Mouse (Mus musculus) G1E (cell line): ENCODE data around the gene Ssr2. TPM values are rescaled to one million over a fixed set of nuclear protein-coding genes. Genes with fewer than 3 reads are reported as not detected.

Source experiments
- ATAC-seq: 2 replicates; pipeline ENCODE4 v1.8.0; 2016; ENCODE audit warnings: mild to moderate bottlenecking; ENCODE audit not compliant: insufficient number of reproducible peaks, poor library complexity, low FRiP score, severe bottlenecking; ENCODE audit errors: extremely low read depth
- DNase-seq: peaks from one replicate; pipeline ENCODE4 v3.0.0; 2012; ENCODE audit warnings: low spot score
- H3K27me3 ChIP-seq: 2 replicates; pipeline ENCODE4 v1.6.1; 2012; ENCODE audit warnings: mild to moderate bottlenecking, low read length, inconsistent platforms; ENCODE audit not compliant: insufficient read depth
- H3K36me3 ChIP-seq: replicated peaks from 2 replicates; pipeline ENCODE3; 2012; ENCODE audit warnings: mild to moderate bottlenecking, inconsistent platforms
- H3K4me1 ChIP-seq: 2 replicates; pipeline ENCODE4 v1.6.1; 2012; ENCODE audit warnings: low read depth, low read length, inconsistent platforms, mixed read lengths; ENCODE audit not compliant: insufficient read depth
- H3K4me3 ChIP-seq: 2 replicates; pipeline ENCODE4 v1.5.1; 2012; ENCODE audit warnings: low read depth, mild to moderate bottlenecking, inconsistent platforms, low read length, moderate library complexity, mixed read lengths
- H3K9me3 ChIP-seq: replicated peaks from 2 replicates; pipeline ENCODE4 v1.6.1; 2012; ENCODE audit warnings: inconsistent platforms
- CTCF ChIP-seq: IDR thresholded peaks from 2 replicates; pipeline ENCODE4 v1.5.1; 2012; ENCODE audit warnings: low read depth, low read length, inconsistent platforms, mixed read lengths
- GATA1 ChIP-seq: IDR thresholded peaks from 2 replicates; pipeline ENCODE4 v1.6.1; 2012; ENCODE audit warnings: borderline replicate concordance, low read length, inconsistent platforms, mixed read lengths
- GATA2 ChIP-seq: IDR thresholded peaks from 2 replicates; pipeline ENCODE4 v1.6.1; 2012; ENCODE audit warnings: low read depth, low read length, inconsistent platforms, borderline replicate concordance
- POLR2AphosphoS5 ChIP-seq: IDR thresholded peaks from 2 replicates; pipeline ENCODE4 v1.6.1; 2012; ENCODE audit warnings: low read depth, low read length, inconsistent platforms; ENCODE audit not compliant: insufficient replicate concordance
- TAL1 ChIP-seq: conservative IDR thresholded peaks from 2 replicates; pipeline ENCODE4 v1.6.1; 2012; ENCODE audit warnings: low read depth, low read length, inconsistent platforms, mixed read lengths
- polyA plus RNA-seq: library from polyadenylated mRNA; stranded (reverse); fragments of >175 nt; gene quantifications from 2 replicates; pipeline ENCODE4 v1.2.3, GENCODE M21; 2012
- total RNA-seq, 2 experiments: library from RNA; stranded (forward) in 1 of 2; stranded (reverse) in 1 of 2; fragments of 200-1000 nt in 1 of 2; fragments of >200 nt in 1 of 2; fragmentation: Nextera tagmentation in 1 of 2; gene quantifications; 2 replicates each; pipeline ENCODE4 v1.2.3; 2014 to 2017

Gene Ssr2
- total and polyA plus RNA-seq, 3 experiments = 134 to 289 (median 280) TPM

DNA sequence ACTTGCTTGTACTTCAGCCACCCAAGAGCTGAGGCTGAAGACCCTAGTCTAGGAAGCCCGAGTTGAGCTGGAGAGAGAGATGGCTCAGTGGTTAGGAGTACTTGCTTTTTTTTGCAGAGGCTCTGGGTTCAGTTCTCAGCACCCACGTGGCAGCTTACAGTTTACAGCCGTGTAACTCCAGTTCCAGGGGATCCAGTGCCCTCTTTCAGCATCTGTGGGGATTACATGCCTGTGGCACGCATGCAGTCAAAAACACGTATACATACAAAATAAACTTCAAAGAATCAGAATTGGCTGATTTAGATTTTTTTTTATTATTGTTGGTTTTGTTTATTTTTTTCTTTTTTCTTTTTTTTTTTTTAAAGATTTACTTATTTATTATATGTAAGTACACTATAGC is 61.5 kb downstream of the Ssr2 start:
- Histone ChIP-seq H3K4me3 (no peak overlapping the region), H3K36me3 (peaks cover 93% of the 10 kb centered on the region), H3K27me3 (no peaks in the 10 kb centered on the region), H3K4me1 (0 out of 2 replicates have a peak, but pooled peaks cover under 1% of the 10 kb centered on the region), H3K9me3 (no peaks in the 10 kb centered on the region)
- DNase-seq = no peak
- ATAC-seq = no peak
- TF ChIP-seq POLR2AphosphoS5 = no peak
- TF ChIP-seq TAL1 = no peak
- no peak for TF ChIP-seq CTCF
- TF ChIP-seq GATA2 = no peak
- TF ChIP-seq GATA1 = no peak

Other genes with a start within 250 kb of the Ssr2 start
- gene Tmem79, start 239.7 kb upstream of the Ssr2 start, total RNA-seq (2014; fragmentation: Nextera tagmentation) = 3.8 and 8.1 TPM in 2 replicates
- gene Tmem79, start 239.7 kb upstream of the Ssr2 start, total RNA-seq (2017) = 1.1 and 1.6 TPM in 2 replicates
- 1.3 and 2.7 TPM in 2 replicates for gene Tmem79, start 239.7 kb upstream of the Ssr2 start, polyA plus RNA-seq
- gene Smg5, start 239.6 kb upstream of the Ssr2 start, total RNA-seq (2014; fragmentation: Nextera tagmentation) = 47.5 and 59.3 TPM in 2 replicates
- 53.9 and 57.6 TPM in 2 replicates for gene Smg5, start 239.6 kb upstream of the Ssr2 start, total RNA-seq (2017)
- gene Smg5, start 239.6 kb upstream of the Ssr2 start, polyA plus RNA-seq = 56.8 and 78.5 TPM in 2 replicates
- gene Paqr6, start 211.3 kb upstream of the Ssr2 start, total RNA-seq (2014; fragmentation: Nextera tagmentation) = not detected in 2 replicates
- gene Paqr6, start 211.3 kb upstream of the Ssr2 start, total RNA-seq (2017) = 0.12 and 0.38 TPM in 2 replicates
- not detected in 2 replicates for gene Paqr6, start 211.3 kb upstream of the Ssr2 start, polyA plus RNA-seq
- gene Bglap3, start 203.1 kb upstream of the Ssr2 start, total RNA-seq (2014; fragmentation: Nextera tagmentation) = not detected in 2 replicates
- gene Bglap3, start 203.1 kb upstream of the Ssr2 start, total RNA-seq (2017) = 0.16 and 0.17 TPM in 2 replicates
- gene Bglap3, start 203.1 kb upstream of the Ssr2 start, polyA plus RNA-seq = not detected in 2 replicates
- gene Bglap2, start 197.2 kb upstream of the Ssr2 start, total RNA-seq (2014; fragmentation: Nextera tagmentation) = not detected in 2 replicates
- gene Bglap2, start 197.2 kb upstream of the Ssr2 start, total RNA-seq (2017) = not detected in 2 replicates
- not detected in 2 replicates for gene Bglap2, start 197.2 kb upstream of the Ssr2 start, polyA plus RNA-seq
- not detected in 2 replicates for gene Bglap, start 191.4 kb upstream of the Ssr2 start, total RNA-seq (2014; fragmentation: Nextera tagmentation)
- not detected in 2 replicates for gene Bglap, start 191.4 kb upstream of the Ssr2 start, total RNA-seq (2017)
- not detected in 2 replicates for gene Bglap, start 191.4 kb upstream of the Ssr2 start, polyA plus RNA-seq
- 273 and 301 TPM in 2 replicates for gene Pmf1, start 165.5 kb upstream of the Ssr2 start, total RNA-seq (2014; fragmentation: Nextera tagmentation)
- gene Pmf1, start 165.5 kb upstream of the Ssr2 start, total RNA-seq (2017) = 110 and 117 TPM in 2 replicates
- 254 and 283 TPM in 2 replicates for gene Pmf1, start 165.5 kb upstream of the Ssr2 start, polyA plus RNA-seq
- gene Slc25a44, start 150.7 kb upstream of the Ssr2 start, total RNA-seq (2014; fragmentation: Nextera tagmentation) = 62.0 and 62.3 TPM in 2 replicates
- gene Slc25a44, start 150.7 kb upstream of the Ssr2 start, total RNA-seq (2017) = 50.3 and 50.9 TPM in 2 replicates
- gene Slc25a44, start 150.7 kb upstream of the Ssr2 start, polyA plus RNA-seq = 17.4 and 23.0 TPM in 2 replicates
- gene Sema4a, start 114.7 kb upstream of the Ssr2 start, total RNA-seq (2014; fragmentation: Nextera tagmentation) = 1.1 TPM in 1 of 2 replicates, not detected in the other
- gene Sema4a, start 114.7 kb upstream of the Ssr2 start, total RNA-seq (2017) = 0.23 and 0.66 TPM in 2 replicates
- gene Sema4a, start 114.7 kb upstream of the Ssr2 start, polyA plus RNA-seq = 1.3 and 1.7 TPM in 2 replicates
- gene Lmna, start 65.9 kb upstream of the Ssr2 start, total RNA-seq (2014; fragmentation: Nextera tagmentation) = 69.3 and 72.1 TPM in 2 replicates
- 96.4 and 98.2 TPM in 2 replicates for gene Lmna, start 65.9 kb upstream of the Ssr2 start, total RNA-seq (2017)
- gene Lmna, start 65.9 kb upstream of the Ssr2 start, polyA plus RNA-seq = 336 and 381 TPM in 2 replicates
- 6.2 and 8.2 TPM in 2 replicates for gene Mex3a, start 43.5 kb upstream of the Ssr2 start, total RNA-seq (2014; fragmentation: Nextera tagmentation)
- 1.7 and 2.0 TPM in 2 replicates for gene Mex3a, start 43.5 kb upstream of the Ssr2 start, total RNA-seq (2017)
- 9.0 and 9.6 TPM in 2 replicates for gene Mex3a, start 43.5 kb upstream of the Ssr2 start, polyA plus RNA-seq
- 1.6 and 4.5 TPM in 2 replicates for gene Rab25, start 27.6 kb upstream of the Ssr2 start, total RNA-seq (2014; fragmentation: Nextera tagmentation)
- 0.35 TPM in 1 of 2 replicates, not detected in the other for gene Rab25, start 27.6 kb upstream of the Ssr2 start, total RNA-seq (2017)
- 0.67 and 0.88 TPM in 2 replicates for gene Rab25, start 27.6 kb upstream of the Ssr2 start, polyA plus RNA-seq
- gene Lamtor2, start 22.8 kb upstream of the Ssr2 start, total RNA-seq (2014; fragmentation: Nextera tagmentation) = 44.7 and 64.5 TPM in 2 replicates
- 97.5 and 98.0 TPM in 2 replicates for gene Lamtor2, start 22.8 kb upstream of the Ssr2 start, total RNA-seq (2017)
- gene Lamtor2, start 22.8 kb upstream of the Ssr2 start, polyA plus RNA-seq = 96.1 and 182 TPM in 2 replicates
- gene Ubqln4, start 22.1 kb upstream of the Ssr2 start, total RNA-seq (2014; fragmentation: Nextera tagmentation) = 63.4 and 67.4 TPM in 2 replicates
- gene Ubqln4, start 22.1 kb upstream of the Ssr2 start, total RNA-seq (2017) = 39.6 and 40.6 TPM in 2 replicates
- 73.7 and 81.2 TPM in 2 replicates for gene Ubqln4, start 22.1 kb upstream of the Ssr2 start, polyA plus RNA-seq
- gene Arhgef2, start 30.1 kb downstream of the Ssr2 start, total RNA-seq (2014; fragmentation: Nextera tagmentation) = 170 and 181 TPM in 2 replicates
- gene Arhgef2, start 30.1 kb downstream of the Ssr2 start, total RNA-seq (2017) = 64.2 and 66.2 TPM in 2 replicates
- gene Arhgef2, start 30.1 kb downstream of the Ssr2 start, polyA plus RNA-seq = 277 and 291 TPM in 2 replicates
- gene Rxfp4, start 77.3 kb downstream of the Ssr2 start, total RNA-seq (2014; fragmentation: Nextera tagmentation) = not detected in 2 replicates
- gene Rxfp4, start 77.3 kb downstream of the Ssr2 start, total RNA-seq (2017) = 0.12 TPM in 1 of 2 replicates, not detected in the other
- not detected in 2 replicates for gene Rxfp4, start 77.3 kb downstream of the Ssr2 start, polyA plus RNA-seq
- 98.1 and 102 TPM in 2 replicates for gene Khdc4, start 109.9 kb downstream of the Ssr2 start, total RNA-seq (2014; fragmentation: Nextera tagmentation)
- gene Khdc4, start 109.9 kb downstream of the Ssr2 start, total RNA-seq (2017) = 83.9 and 88.8 TPM in 2 replicates
- 16.7 and 18.5 TPM in 2 replicates for gene Khdc4, start 109.9 kb downstream of the Ssr2 start, polyA plus RNA-seq
- 29.7 and 30.8 TPM in 2 replicates for gene Rit1, start 141.0 kb downstream of the Ssr2 start, total RNA-seq (2014; fragmentation: Nextera tagmentation)
- gene Rit1, start 141.0 kb downstream of the Ssr2 start, total RNA-seq (2017) = 30.2 and 35.8 TPM in 2 replicates
- 18.2 and 18.3 TPM in 2 replicates for gene Rit1, start 141.0 kb downstream of the Ssr2 start, polyA plus RNA-seq
- gene Syt11, start 199.3 kb downstream of the Ssr2 start, total RNA-seq (2014; fragmentation: Nextera tagmentation) = 3.1 and 4.4 TPM in 2 replicates
- 0.52 and 0.82 TPM in 2 replicates for gene Syt11, start 199.3 kb downstream of the Ssr2 start, total RNA-seq (2017)
- gene Syt11, start 199.3 kb downstream of the Ssr2 start, polyA plus RNA-seq = 0.11 and 0.14 TPM in 2 replicates